Mouse (Mus musculus) CD4-positive, CD25-positive, alpha-beta regulatory T cell, adult 2 months (primary cell): ENCODE measurements around the gene Pira2.
"Not testable (repeated sequence)": the region's sequence is repeated elsewhere in the genome, so short reads cannot be mapped to it uniquely, and the experiment has no call there.

Experiments used
- DNase-seq: peaks from one replicate; pipeline ENCODE4 v3.0.0-alpha.2; 2012; ENCODE audit warnings: low read depth, low spot score

Pira2 gene

GRCm38 (mm10) chr7:3844951-3845350 is at the start of gene Pira2:
Gene Pira2 (minus strand): TSS chr7:3845051.
- DNase-seq, result not testable (repeated sequence)

DNA sequence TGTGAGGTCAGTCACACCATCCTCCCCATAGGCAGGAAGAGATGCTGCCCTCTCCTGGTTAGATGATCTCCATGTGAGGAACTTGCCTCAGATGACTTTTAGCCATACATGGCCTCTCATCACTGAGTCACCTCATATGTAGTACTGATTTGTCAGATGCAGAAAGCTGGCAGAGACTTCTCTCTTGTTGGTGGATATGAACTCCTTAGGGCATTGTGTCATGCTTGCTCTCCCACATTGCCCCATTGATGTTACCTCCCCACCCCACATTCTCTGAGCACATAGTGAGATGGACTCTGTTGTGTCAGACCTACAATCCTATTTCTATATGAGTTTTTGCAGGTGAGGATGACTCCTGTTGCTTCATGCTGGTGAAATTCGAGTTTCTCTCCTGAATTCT is 30.2 kb upstream of the Pira2 start:
- DNase-seq, result not testable (repeated sequence)

GRCm38 (mm10) chr7:3837854-3838253 is 7.0 kb downstream of the Pira2 start:
- DNase-seq, result not testable (repeated sequence)

DNA sequence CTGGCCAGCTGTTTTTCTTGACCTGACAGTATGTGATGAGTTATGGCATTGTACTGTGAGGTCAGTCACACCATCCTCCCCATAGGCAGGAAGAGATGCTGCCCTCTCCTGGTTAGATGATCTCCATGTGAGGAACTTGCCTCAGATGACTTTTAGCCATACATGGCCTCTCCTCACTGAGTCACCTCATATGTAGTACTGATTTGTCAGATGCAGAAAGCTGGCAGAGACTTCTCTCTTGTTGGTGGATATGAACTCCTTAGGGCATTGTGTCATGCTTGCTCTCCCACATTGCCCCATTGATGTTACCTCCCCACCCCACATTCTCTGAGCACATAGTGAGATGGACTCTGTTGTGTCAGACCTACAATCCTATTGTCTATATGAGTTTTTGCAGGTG is 14.2 kb downstream of the Pira2 start:
- not testable (repeated sequence) for DNase-seq

DNA sequence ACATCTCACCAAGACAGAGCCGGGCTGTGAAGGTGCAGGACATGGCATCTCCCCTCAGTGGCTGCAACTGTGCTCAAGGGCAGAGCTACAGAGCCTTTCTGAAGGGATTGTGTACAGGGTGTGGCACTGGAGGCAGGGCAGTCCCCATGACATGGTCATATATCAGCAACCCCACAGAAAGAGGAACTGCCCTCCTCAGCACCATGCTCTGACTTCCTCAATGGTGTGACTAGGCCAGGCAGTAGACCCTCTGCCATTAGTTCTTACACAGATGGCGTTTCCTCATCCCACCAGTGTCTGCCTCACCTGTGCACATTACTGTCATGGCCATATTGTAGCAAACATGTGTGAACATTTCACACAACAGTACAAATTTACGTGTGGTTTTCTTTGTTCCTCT is 19.3 kb downstream of the Pira2 start, which contains the start of gene Gm15448:
Gene Gm15448 (minus strand): TSS at position 89 of the 400 bp plus-strand sequence.
- not testable (repeated sequence) for DNase-seq

DNA sequence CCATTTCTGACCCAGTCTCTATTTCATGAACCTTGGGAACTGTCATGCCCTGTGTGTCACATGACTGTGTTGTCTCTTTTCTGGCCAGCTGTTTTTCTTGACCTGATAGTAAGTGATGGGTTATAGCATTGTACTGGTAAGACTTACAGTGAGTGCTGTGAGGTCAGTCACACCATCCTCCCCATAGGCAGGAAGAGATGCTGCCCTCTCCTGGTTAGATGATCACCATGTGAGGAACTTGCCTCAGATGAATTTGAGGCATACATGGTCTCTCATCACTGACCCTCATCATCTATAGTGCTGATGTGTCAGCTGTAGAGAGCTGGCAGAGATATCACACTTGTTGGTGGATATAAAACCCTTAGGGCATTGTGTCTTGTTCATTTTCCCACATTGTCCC is 32.9 kb downstream of the Pira2 start:
- DNase-seq, result not testable (repeated sequence)

- DNase-seq, result not testable (repeated sequence)
Measured at GRCm38 (mm10) chr7:3802935-3803334, 41.9 kb downstream of the Pira2 start.

GRCm38 (mm10) chr7:3799940-3800339 is 44.9 kb downstream of the Pira2 start:
- DNase-seq, result not testable (repeated sequence)

GRCm38 (mm10) chr7:3796286-3796685 is 48.6 kb downstream of the Pira2 start:
- DNase-seq, result not testable (repeated sequence)
